Mouse (Mus musculus) intestine, postnatal 0 days (tissue): ENCODE measurements at regions not wholly inside any gene's neighbourhood (a gene's known extent, or its start where the extent isn't known, plus 50 kb on each side); places are given as distances from the start of the nearest gene placed in this dataset.
A peak's percentile ranks its signal among the peaks of the same experiment; 100 is the strongest.

Experiments used
- ATAC-seq: fragments of 200-750 bp; cut with Nextera tagmentation; 2 replicates; pipeline ENCODE4 v1.8.0; 2017; ENCODE audit warnings: mild to moderate bottlenecking, moderate TSS enrichment, moderate library complexity
- H3K27ac ChIP-seq: fragments of 300-500 bp; sonication (generic); 2 replicates; pipeline ENCODE4 v1.5.1; 2014; ENCODE audit warnings: mild to moderate bottlenecking, low read depth, low read length, moderate library complexity
- H3K27me3 ChIP-seq: fragments of 300-500 bp; sonication (generic); replicated peaks from 2 replicates; pipeline ENCODE4 v1.6.1; 2014; ENCODE audit warnings: low read length, mixed read lengths; ENCODE audit not compliant: control insufficient read depth, insufficient read depth
- H3K36me3 ChIP-seq: fragments of 300-500 bp; sonication (generic); 2 replicates; pipeline ENCODE4 v1.6.1; 2014; ENCODE audit warnings: mild to moderate bottlenecking, moderate library complexity; ENCODE audit not compliant: control insufficient read depth, insufficient read depth
- H3K4me1 ChIP-seq: fragments of 300-500 bp; sonication (generic); replicated peaks from 2 replicates; pipeline ENCODE4 v1.6.1; 2014; ENCODE audit warnings: antibody characterized with exemption, low read length, mixed read lengths; ENCODE audit not compliant: control insufficient read depth, insufficient read depth
- H3K4me2 ChIP-seq: fragments of 300-500 bp; sonication (generic); replicated peaks from 2 replicates; pipeline ENCODE4 v1.6.1; 2014; ENCODE audit warnings: low read depth, mild to moderate bottlenecking, moderate library complexity
- H3K4me3 ChIP-seq: fragments of 300-500 bp; sonication (generic); 2 replicates; pipeline ENCODE4 v1.5.1; 2014; ENCODE audit warnings: low read depth, low read length
- H3K9ac ChIP-seq: fragments of 300-500 bp; sonication (generic); 2 replicates; pipeline ENCODE4 v1.6.1; 2014; ENCODE audit warnings: mild to moderate bottlenecking, low read depth, low read length
- H3K9me3 ChIP-seq: fragments of 300-500 bp; sonication (generic); 2 replicates; pipeline ENCODE4 v1.6.1; 2016; ENCODE audit warnings: mixed run types; ENCODE audit not compliant: control insufficient read depth
- CTCF ChIP-seq: sonication (generic); IDR thresholded peaks from 2 replicates; pipeline ENCODE4 v1.5.1; 2016; ENCODE audit warnings: low read depth, mild to moderate bottlenecking, control low read depth, antibody characterized with exemption, moderate library complexity
- WGBS: fragments of 180-500 bp; shearing (Covaris S2); extraction: QIAGEN DNeasy Blood & Tissue Kit; methylation state at CpG from one replicate; pipeline ENCODE4 v1.1.7; 2014; 5-methylcytosine and 5-hydroxymethylcytosine counted together

GRCm38 (mm10) chr2:148562041-148562440 is 110.4 kb upstream of the Nxt1 start:
- Histone ChIP-seq H3K27ac (no peak overlapping the region), H3K4me3 (no peak overlapping the region), H3K9me3 (no peaks in the 10 kb centered on the region), H3K27me3 (no peaks in the 10 kb centered on the region), H3K4me1 (0 out of 2 replicates have a peak, but pooled peaks cover 5% of the 10 kb centered on the region), H3K36me3 (no peaks in the 10 kb centered on the region), H3K4me2 (no peak overlapping the region), H3K9ac (no peak overlapping the region)
- no peak for TF ChIP-seq CTCF
- WGBS, result 66% methylated on average over 3 of the region's 3 CpGs
- no peak for ATAC-seq

GRCm38 (mm10) chr2:148560013-148560773 is 112.2 kb upstream of the Nxt1 start:
- WGBS, result 70% methylated on average over 4 of the region's 4 CpGs
- Histone ChIP-seq H3K27ac (no peak overlapping the region), H3K4me1 (0 out of 2 replicates have a peak, but pooled peaks cover 5% of the 10 kb centered on the region), H3K4me2 (no peak overlapping the region), H3K36me3 (no peaks in the 10 kb centered on the region), H3K4me3 (no peak overlapping the region), H3K9ac (no peak overlapping the region), H3K27me3 (no peaks in the 10 kb centered on the region), H3K9me3 (no peaks in the 10 kb centered on the region)
- no peak for TF ChIP-seq CTCF
- no peak for ATAC-seq

GRCm38 (mm10) chr2:148559376-148559775 is 113.0 kb upstream of the Nxt1 start:
- Histone ChIP-seq H3K9me3 (no peaks in the 10 kb centered on the region), H3K9ac (no peak overlapping the region), H3K4me1 (0 out of 2 replicates have a peak, but pooled peaks cover 5% of the 10 kb centered on the region), H3K36me3 (no peaks in the 10 kb centered on the region), H3K4me2 (no peak overlapping the region), H3K27ac (no peak overlapping the region; the same call in 1 of the 2 replicates), H3K4me3 (no peak overlapping the region), H3K27me3 (no peaks in the 10 kb centered on the region)
- TF ChIP-seq CTCF, result no peak
- WGBS, result 22% methylated on average over 4 of the region's 4 CpGs
- peak; percentile 85 for ATAC-seq

GRCm38 (mm10) chr2:148558365-148558764 is 114.0 kb upstream of the Nxt1 start:
- H3K4me3 ChIP-seq, result no peak overlapping the region
- H3K4me2 ChIP-seq, result no peak overlapping the region
- H3K9me3 ChIP-seq, result no peaks in the 10 kb centered on the region
- H3K9ac ChIP-seq, result no peak overlapping the region
- ATAC-seq, result no peak; the same call in 1 of the 2 replicates
- no peak overlapping the region for H3K27ac ChIP-seq
- H3K36me3 ChIP-seq, result no peaks in the 10 kb centered on the region
- H3K4me1 ChIP-seq, result 0 out of 2 replicates have a peak, but pooled peaks cover 5% of the 10 kb centered on the region
- no peaks in the 10 kb centered on the region for H3K27me3 ChIP-seq
- TF ChIP-seq CTCF, result peak; percentile 61

- Histone ChIP-seq H3K4me3 (no peak overlapping the region), H3K36me3 (no peaks in the 10 kb centered on the region), H3K9me3 (no peaks in the 10 kb centered on the region), H3K4me1 (no peaks in the 10 kb centered on the region), H3K9ac (no peak overlapping the region), H3K4me2 (no peak overlapping the region), H3K27ac (no peak overlapping the region), H3K27me3 (no peaks in the 10 kb centered on the region)
- 87% methylated on average over 4 of the region's 4 CpGs for WGBS
- no peak for TF ChIP-seq CTCF
- ATAC-seq, result no peak
Measured at GRCm38 (mm10) chr2:148551207-148551606, 107.8 kb upstream of the Cd93 start.

GRCm38 (mm10) chr2:148549618-148550017 is 106.3 kb upstream of the Cd93 start:
- H3K4me2 ChIP-seq, result no peak overlapping the region
- H3K27me3 ChIP-seq, result no peaks in the 10 kb centered on the region
- H3K4me3 ChIP-seq, result no peak overlapping the region
- TF ChIP-seq CTCF, result no peak
- no peak overlapping the region for H3K9ac ChIP-seq
- ATAC-seq, result no peak
- WGBS, result 77% methylated on average over 1 of the region's 1 CpGs
- H3K4me1 ChIP-seq, result no peaks in the 10 kb centered on the region
- H3K27ac ChIP-seq, result no peak overlapping the region
- no peaks in the 10 kb centered on the region for H3K36me3 ChIP-seq
- no peaks in the 10 kb centered on the region for H3K9me3 ChIP-seq
